Mouse (Mus musculus) Muller cell, postnatal 12 days (primary cell): ENCODE measurements at regions not wholly inside any gene's neighbourhood (a gene's known extent, or its start where the extent isn't known, plus 50 kb on each side); places are given as distances from the start of the nearest gene placed in this dataset.

ENCODE experiments used
- DNase-seq: peaks from one replicate; pipeline ENCODE4 v3.0.0-alpha.2; 2015; ENCODE audit errors: inconsistent ontology term

GRCm38 (mm10) chr11:33061570-33061969, 85.6 kb downstream of the Fgf18 start:
- DNase-seq: no peak

GRCm38 (mm10) chr11:33060352-33060751, 86.8 kb downstream of the Fgf18 start:
- DNase-seq: no peak

DNA sequence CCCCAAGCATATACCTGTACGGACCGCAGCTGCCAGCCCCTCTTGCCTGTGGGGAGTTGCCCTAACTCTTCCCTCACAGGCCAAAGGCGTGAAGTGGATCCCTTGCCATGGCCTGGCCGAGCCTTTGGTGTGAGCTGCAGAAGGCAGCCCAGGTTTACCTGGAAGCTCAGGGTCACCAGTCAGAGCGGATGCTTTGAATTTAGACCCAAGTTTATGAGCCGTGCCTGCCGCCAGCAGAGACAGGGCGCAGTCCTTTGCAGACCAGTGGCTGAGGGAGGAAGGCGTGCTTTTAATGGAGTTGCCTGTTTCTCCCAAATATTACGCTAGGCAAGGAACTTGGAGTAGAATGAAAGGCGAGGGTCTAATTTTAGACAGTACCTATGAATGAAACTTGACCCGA, 97.0 kb downstream of the Fgf18 start:
- DNase-seq: no peak

GRCm38 (mm10) chr11:33039854-33040792, 107.1 kb downstream of the Fgf18 start:
- DNase-seq: no peak

- no peak for DNase-seq
Observed at GRCm38 (mm10) chr11:33036367-33036766, 110.8 kb downstream of the Fgf18 start.

DNA sequence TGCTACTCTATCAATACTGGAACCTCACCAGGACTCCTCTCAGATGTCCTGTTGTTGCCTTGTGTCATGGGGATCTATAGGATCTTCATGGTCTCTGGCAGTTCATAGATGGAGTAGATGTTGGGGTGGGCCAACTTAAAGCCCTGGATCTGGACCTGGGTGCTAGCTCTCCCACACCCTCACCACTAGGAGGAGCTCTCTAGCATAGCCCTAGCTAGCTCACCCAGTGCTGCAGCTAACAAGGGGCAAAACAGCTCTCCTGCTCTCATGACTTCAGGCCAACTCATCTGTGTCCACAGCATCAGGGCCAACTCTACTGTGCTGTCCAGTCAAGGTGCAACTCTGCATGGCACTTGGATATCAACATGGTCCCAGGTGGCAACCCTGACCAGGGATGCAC, 118.3 kb downstream of the Fgf18 start:
- DNase-seq: peak; percentile 8

GRCm38 (mm10) chr11:33027121-33027520, 120.1 kb downstream of the Fgf18 start:
- no peak for DNase-seq

DNA sequence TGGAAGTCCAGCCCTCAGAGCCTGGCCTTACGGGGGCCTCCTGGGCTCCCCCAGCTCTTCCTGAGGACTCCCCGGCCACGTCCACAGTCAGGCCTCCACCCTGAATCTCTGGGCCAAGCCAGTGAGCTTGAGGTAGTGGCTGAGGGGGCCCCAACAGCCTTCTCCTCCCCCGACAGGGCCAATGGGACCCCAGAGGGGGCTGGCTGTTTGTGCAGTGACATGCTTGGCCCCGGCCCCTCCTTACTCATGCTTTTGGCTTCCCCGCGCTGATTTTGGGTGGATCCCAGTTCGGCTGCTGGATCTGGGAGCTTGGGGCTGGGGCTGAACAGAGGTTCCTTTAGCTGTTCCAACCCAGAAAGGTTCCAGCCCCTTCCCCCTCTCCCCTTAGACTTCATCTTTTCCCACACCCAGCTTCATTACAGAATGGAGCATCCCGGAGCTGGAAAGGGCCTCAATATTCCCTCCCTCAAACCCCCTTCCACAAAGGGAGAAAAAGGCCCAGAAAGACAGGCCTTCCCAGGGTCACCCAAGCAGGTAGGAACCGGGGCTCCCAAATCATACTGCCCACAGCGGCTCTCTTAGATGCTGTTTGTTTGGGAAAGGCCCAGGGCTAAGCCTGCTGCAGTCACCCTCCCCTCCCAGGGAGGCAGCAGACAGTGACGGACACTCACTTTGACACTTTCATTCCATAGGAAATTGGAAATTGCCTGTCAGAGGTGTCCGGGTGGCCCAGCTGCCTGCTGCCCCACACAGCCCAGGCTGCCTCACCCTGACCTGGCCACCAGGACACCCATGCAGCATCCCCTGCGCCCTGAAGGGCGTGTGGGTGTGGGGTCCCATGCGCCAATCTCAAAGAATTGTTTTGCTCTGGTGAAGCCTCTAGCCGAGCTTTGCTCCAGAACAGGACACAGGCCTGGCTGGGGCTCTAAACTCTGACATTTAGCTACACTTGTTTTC, 133.7 kb downstream of the Fgf18 start:
- DNase-seq: no peak

- peak; percentile 37 for DNase-seq
Observed at GRCm38 (mm10) chr11:33012384-33013160, 134.6 kb downstream of the Fgf18 start.

DNA sequence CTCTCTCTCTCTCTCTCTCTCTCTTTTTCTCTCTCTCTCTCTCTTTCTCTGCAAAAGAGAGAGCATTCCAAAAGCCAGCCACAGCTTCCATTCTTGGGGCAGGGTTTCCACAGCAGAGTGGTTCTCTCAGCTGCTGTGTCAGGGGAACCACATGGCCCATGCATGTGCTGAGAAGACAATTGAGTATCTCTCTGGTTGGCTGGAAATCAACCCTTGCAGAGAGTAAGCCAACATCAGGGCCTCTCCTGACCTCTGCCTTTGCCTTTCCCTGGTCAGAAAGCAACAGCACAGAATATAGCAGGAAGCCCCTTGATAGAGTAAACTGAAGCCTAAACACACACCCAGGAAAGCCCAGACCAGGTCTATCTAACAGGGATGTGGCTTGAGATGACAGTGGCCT, 138.6 kb downstream of the Fgf18 start:
- no peak for DNase-seq

DNA sequence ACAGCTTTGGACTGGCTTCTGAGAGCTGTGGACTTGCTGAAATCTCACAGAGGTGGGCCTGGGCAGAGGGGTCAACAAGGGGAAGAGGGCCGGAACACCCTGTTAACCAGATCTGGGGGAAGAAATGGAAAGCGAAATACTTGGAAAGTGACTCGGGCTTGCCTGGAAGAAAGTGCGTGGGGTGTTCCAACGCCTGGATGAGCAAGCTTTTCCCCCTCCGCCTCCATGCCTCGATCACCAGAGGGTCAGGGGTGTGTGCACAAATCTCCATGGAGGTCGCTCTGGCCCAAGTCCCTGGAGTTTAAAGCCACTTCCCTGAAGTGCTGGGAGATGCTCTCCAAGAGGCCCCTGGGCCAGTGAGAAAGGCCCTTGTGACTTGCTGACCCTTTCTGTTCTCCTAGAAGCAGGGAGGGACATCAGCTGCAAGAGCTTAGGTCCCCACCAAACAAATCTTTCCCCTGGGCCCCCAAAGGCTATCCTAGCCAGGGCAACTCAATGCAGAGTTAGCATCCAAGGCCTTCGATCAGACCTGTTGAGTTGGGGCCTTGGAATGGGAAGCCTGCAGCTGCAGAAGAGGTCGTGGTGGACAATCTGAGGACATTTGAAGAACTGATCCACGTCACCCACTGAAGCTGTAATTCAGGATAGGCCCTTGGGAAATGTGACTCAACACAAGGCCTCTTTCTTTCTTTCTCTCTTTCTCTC, 139.2 kb downstream of the Fgf18 start:
- DNase-seq: no peak

DNA sequence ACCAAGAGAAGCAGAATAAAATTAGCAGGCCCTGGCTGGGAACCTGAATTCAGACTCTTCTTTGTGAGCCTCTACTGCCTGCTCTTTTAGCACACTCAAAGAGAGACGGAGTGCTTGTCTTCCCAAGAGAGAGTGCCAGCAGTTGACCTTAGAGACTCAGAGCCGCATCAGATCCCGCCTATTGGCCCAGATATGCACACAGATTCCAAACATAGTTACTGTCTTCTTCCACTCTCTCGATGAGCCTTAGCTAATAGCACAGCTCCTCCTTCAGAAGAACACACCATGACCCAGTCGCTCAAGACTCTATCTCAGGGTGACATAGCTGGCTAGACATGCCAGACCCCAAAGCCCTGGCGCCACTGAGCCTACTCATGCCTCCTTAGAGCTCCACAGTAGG, 139.8 kb downstream of the Fgf18 start:
- peak; percentile 33 for DNase-seq

DNA sequence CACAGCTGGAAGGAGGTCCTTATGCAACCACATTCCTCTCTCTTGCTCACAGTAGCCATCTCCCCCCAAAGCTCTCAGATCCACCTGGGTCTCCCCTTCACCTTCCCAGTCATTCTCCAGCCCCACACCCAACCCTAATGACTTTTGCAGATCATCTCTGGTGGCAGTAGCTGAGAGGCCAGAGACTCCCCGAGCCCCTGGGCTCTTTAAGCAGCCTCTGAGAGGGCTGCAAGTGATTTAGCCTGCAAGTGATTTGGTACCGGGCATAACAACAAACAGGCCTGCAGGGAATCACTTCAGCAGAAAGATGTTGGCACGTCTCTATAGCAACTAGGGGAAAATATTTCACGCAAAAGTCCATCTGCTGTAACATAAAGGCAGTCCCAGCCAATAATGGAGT, 142.0 kb downstream of the Fgf18 start:
- no peak for DNase-seq

DNA sequence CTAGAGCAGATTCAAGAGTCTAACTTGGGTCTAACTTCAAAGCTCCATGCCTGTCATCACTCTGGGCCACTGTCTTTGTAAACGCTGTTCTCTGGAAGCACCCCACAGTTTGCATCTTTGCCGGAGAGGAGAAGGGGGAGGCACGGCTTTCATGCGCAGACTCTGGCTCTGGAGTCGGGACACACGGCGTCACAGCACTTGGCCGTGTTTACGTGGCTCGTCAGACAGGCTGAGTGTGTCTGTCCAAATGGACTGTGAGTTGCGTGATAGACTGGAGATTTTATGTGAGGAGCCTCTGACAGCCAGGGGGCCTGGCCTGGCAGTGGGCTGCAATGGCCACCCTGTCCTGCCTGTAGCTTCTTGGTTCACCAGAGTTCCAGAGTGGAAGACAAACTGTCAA, 142.6 kb downstream of the Fgf18 start:
- DNase-seq: no peak

- no peak for DNase-seq
Observed at GRCm38 (mm10) chr11:32999684-33000255, 147.4 kb downstream of the Fgf18 start.

DNA sequence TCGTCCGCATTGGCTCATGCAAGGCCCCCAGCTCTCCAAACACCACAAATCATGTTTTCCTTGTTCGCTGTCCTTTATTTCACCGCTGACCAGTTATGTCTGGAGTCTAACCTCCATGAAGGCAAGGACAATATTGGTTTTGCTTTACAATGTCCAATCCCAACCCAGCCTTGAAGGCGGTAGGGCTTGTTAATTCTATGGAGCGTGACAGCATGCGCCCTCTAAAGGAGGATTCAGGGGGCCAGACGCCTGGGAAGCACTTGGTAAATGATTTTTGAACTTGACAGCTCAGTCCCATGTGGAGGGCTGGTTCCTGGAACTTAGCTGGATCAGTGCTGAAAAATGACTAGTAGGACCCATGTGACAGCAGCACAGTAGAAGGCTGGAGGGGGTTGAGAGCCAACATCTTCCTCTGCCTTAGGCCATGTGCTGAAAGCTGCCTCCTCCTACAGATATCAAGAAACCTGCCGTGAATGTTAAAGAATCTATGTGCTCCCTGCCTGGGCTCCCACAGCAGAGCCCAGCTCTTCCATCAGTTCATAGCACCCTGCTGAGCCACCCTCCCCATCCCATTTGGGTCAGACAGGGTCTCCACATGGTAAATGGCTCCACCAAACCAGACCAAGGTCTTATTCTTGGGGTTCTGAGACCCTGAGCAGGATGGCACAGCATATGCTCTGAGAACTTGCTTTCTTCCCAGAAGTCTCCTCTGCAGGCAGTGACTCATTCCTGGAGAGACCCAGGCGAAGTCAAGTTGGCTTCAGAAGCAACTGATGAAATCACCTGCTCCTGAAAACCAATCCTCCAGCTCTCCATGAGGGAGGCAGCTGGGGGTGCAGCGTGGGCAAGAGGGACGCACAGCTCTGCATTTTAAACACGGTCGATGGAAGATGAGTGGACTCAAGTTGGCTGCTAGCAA, 148.3 kb downstream of the Fgf18 start:
- DNase-seq: no peak

DNA sequence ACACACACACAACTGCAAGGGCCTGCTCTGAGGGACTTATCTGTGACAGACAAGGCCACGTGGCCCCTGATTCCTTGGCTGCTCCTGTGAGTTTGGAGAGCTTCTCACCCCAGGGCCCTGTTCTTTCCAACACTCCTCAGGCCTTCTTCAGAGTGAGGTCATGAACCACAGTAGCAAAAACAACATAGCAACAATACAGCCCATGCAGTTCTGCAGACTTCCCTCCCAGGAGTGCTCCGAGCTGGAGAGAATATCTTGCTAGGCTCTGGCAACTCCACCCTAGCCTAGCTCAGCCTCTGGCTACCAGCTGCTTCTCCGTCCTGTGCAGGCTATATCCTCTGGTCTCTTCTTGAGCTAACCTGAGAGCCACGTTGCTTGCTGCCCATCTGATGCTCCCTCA, 152.8 kb downstream of the Fgf18 start:
- no peak for DNase-seq

GRCm38 (mm10) chr11:32993439-32993838, 153.8 kb downstream of the Fgf18 start:
- DNase-seq: no peak

DNA sequence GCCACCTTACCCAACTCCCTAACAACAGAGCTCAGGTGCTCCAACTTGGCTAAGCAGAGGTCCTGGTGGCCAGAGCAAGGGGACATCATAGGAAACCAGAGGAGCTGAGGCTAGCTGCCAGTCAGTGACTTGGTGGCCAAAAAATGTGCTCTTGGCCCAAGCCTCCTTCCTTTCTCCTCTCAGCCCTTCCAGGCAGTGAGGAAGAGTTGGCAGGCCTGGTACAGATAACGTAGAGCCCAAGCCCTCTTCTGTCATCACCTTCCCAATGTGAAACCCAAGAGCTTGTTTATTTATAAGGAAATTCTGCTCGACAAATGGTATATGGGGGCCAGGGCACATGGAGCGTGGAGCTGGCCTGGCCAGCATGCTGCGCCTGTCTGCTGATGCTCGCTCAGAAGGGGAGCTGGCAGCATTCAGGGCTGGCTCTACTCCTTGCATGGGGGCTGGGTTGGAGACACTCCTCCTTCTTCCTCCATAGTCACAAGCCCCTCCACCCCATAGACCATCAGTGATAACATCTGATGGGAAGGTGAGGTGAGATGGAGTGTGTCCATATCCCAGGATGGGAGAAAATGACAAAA, 156.1 kb downstream of the Fgf18 start:
- DNase-seq: no peak
